Mouse (Mus musculus): ENCODE results near the gene Ctc1.
"Not testable (repeated sequence)": the region's sequence is repeated elsewhere in the genome, so short reads cannot be mapped to it uniquely, and the experiment has no call there.

Gene Ctc1

GRCm38 (mm10) chr11:69006575-69006974 is 9.1 kb upstream of the Ctc1 start:
- not testable (repeated sequence) for DNase-seq (ENCODE audit: extremely low read depth, low read depth, low spot score)

- DNase-seq (ENCODE audit: extremely low read depth, low read depth, low spot score) = no peak
Observed at GRCm38 (mm10) chr11:69008182-69009121, 7.3 kb upstream of the Ctc1 start, which contains the start of gene Pfas. Gene Pfas, minus strand, starts transcription at chr11:69008460.

GRCm38 (mm10) chr11:69009508-69009907 is 6.2 kb upstream of the Ctc1 start:
- DNase-seq (ENCODE audit: extremely low read depth, low read depth, low spot score) = no peak

GRCm38 (mm10) chr11:69010400-69011323 is 5.0 kb upstream of the Ctc1 start:
- no peak for DNase-seq (ENCODE audit: extremely low read depth, low read depth, low spot score)

- not testable (repeated sequence) for DNase-seq (ENCODE audit: extremely low read depth, low read depth, low spot score)
Observed at GRCm38 (mm10) chr11:69011445-69011844, 4.3 kb upstream of the Ctc1 start.

GRCm38 (mm10) chr11:69012071-69012601 is 3.6 kb upstream of the Ctc1 start:
- no peak for DNase-seq (ENCODE audit: extremely low read depth, low read depth, low spot score)

- no peak for DNase-seq (ENCODE audit: extremely low read depth, low read depth, low spot score)
Observed at GRCm38 (mm10) chr11:69016755-69017154, 1.0 kb downstream of the Ctc1 start.

GRCm38 (mm10) chr11:69020691-69021090 is 5.0 kb downstream of the Ctc1 start:
- no peak for DNase-seq (ENCODE audit: extremely low read depth, low read depth, low spot score)

GRCm38 (mm10) chr11:69026562-69026961 is 10.9 kb downstream of the Ctc1 start:
- no peak for DNase-seq (ENCODE audit: extremely low read depth, low read depth, low spot score)

- DNase-seq (ENCODE audit: extremely low read depth, low read depth, low spot score) = no peak
Observed at GRCm38 (mm10) chr11:69028805-69029204, 13.1 kb downstream of the Ctc1 start.

GRCm38 (mm10) chr11:69033552-69033951 is 17.8 kb downstream of the Ctc1 start:
- no peak for DNase-seq (ENCODE audit: extremely low read depth, low read depth, low spot score)

- DNase-seq (ENCODE audit: extremely low read depth, low read depth, low spot score) = no peak
Observed at GRCm38 (mm10) chr11:69034585-69034984, 18.9 kb downstream of the Ctc1 start.

GRCm38 (mm10) chr11:69035411-69035810 is 19.7 kb downstream of the Ctc1 start:
- DNase-seq (ENCODE audit: extremely low read depth, low read depth, low spot score) = no peak

GRCm38 (mm10) chr11:69035849-69036248 is 20.1 kb downstream of the Ctc1 start:
- DNase-seq (ENCODE audit: extremely low read depth, low read depth, low spot score) = no peak

- no peak for DNase-seq (ENCODE audit: extremely low read depth, low read depth, low spot score)
Observed at GRCm38 (mm10) chr11:69036486-69037230, 20.9 kb downstream of the Ctc1 start.

GRCm38 (mm10) chr11:69037231-69038061 is 21.7 kb downstream of the Ctc1 start:
- no peak for DNase-seq (ENCODE audit: extremely low read depth, low read depth, low spot score)

GRCm38 (mm10) chr11:69038173-69038572 is 22.5 kb downstream of the Ctc1 start:
- no peak for DNase-seq (ENCODE audit: extremely low read depth, low read depth, low spot score)

- no peak for DNase-seq (ENCODE audit: extremely low read depth, low read depth, low spot score)
Observed at GRCm38 (mm10) chr11:69045531-69046394, 30.1 kb downstream of the Ctc1 start, which contains the start of gene Aurkb. Gene Aurkb, plus strand, starts transcription at chr11:69045647.

GRCm38 (mm10) chr11:69046395-69046774 is 30.7 kb downstream of the Ctc1 start:
- DNase-seq (ENCODE audit: extremely low read depth, low read depth, low spot score) = no peak

Measured in fat pad, adult 2 months (tissue).